Mouse (Mus musculus): ENCODE data around the gene Baiap2l1.

DNA sequence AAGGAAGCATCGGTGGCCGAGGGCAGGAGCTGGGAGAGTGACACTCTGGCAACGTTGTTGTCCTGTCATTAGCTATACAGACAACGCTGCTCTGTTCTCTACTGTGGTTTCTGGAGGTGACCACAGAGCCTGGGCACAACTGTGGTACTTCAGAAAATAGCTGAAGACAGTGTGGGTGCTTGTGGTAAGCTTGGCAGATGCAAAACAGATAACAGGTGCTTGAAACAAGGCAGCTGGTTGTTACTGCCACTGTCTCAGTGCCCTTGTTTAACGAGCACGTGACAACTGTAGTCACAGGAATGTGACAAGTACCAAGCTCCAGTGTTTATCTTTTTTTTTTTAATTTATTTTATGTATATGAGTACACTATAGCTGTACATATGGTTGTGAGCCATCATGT lies 13.3 kb downstream of the Baiap2l1 start:
- no peak for TF ChIP-seq EP300 (IDR thresholded peaks at IDR 0.05; ENCODE audit: insufficient read depth, low read depth, low read length)
- TF ChIP-seq CTCF (IDR thresholded peaks at IDR 0.05), result no peak

Data from heart, adult 2 months (tissue).